Comparison of ENCODE assay signal across 14 mouse cellular contexts in the genomic region with DNA sequence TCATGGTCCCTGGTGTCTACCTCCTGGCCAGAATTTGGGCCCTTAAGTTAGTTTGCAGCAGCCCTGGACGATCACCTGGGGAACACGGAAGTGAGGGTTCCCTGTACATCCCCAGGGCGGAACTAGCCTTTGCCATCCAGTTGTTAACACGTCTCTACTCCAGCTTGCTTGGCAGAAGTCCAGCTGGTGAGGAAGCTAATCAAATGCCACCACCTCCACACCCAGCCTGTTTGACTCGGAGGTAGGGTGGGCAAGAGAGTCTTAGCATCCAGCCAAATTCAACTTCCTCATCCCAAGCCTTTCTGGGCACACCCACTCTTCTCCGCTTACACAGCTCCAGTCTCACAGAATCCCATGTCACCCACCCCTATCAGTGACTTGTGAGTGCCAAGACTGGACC. TPM values are rescaled to one million over a fixed set of nuclear protein-coding genes. Genes with fewer than 3 reads are reported as not detected.
DNase-seq lines count a peak whose midpoint lies in the region; ATAC-seq and TF ChIP-seq lines count a peak whose summit lies in the region.
"Had no signal": no experiment of that assay in that cellular context is flagged by ENCODE, and none has a peak within 500 bp of the region (broad histone marks: within the 10 kb centered on the region; RNA-seq: fewer than 3 reads in every experiment).

No protein-coding gene starts in this region.

- no peaks in the 10 kb centered on the region for H3K27me3 ChIP-seq in liver, postnatal 0 days (ENCODE audit: insufficient read depth, low read length)
- peaks cover 11% of the 10 kb centered on the region; the same call in 1 of the 2 replicates for H3K27me3 ChIP-seq in liver, embryonic 12.5 days (replicated peaks)
- no peaks in the 10 kb centered on the region for H3K27me3 ChIP-seq in lung, postnatal 0 days (replicated peaks; ENCODE audit: insufficient read depth, low read length)
- H3K27me3 ChIP-seq in small intestine, adult 2 months (ENCODE audit: control insufficient read depth, insufficient read depth, low read length), result no peaks in the 10 kb centered on the region
- H3K27me3 ChIP-seq: embryonic facial prominence, embryonic 13.5 days had no signal

- no peak for ATAC-seq in liver, postnatal 0 days
- ATAC-seq in liver, embryonic 12.5 days, result no peak
- ATAC-seq in lung, postnatal 0 days, result no peak
- ATAC-seq: forebrain, postnatal 0 days had no signal

- peaks cover 2% of the 10 kb centered on the region; the same call in 1 of the 2 replicates for H3K36me3 ChIP-seq in liver, postnatal 0 days (replicated peaks; ENCODE audit: insufficient read depth, low read length)
- peaks cover 3% of the 10 kb centered on the region; the same call in 1 of the 2 replicates for H3K36me3 ChIP-seq in liver, embryonic 12.5 days
- no peaks in the 10 kb centered on the region for H3K36me3 ChIP-seq in lung, postnatal 0 days (ENCODE audit: insufficient read depth, low read length)
- H3K36me3 ChIP-seq in small intestine, adult 2 months (ENCODE audit: control insufficient read depth, insufficient read depth, low read length), result peaks cover 29% of the 10 kb centered on the region
- H3K36me3 ChIP-seq: embryonic facial prominence, embryonic 13.5 days had no signal

- WGBS in liver, postnatal 0 days (ENCODE audit: insufficient replicate concordance), result 39% methylated on average over 6 of the region's 6 CpGs
- WGBS in liver, embryonic 12.5 days (ENCODE audit: insufficient replicate concordance), result 63% methylated on average over 6 of the region's 6 CpGs
- WGBS in lung, postnatal 0 days, result 55% methylated on average over 6 of the region's 6 CpGs
- WGBS in small intestine, adult 2 months, result 28% methylated on average over 6 of the region's 6 CpGs

- TF ChIP-seq EP300 in liver, postnatal 0 days (IDR thresholded peaks at IDR 0.05; ENCODE audit: low read depth), result no peak
- TF ChIP-seq EP300 in lung, postnatal 0 days (IDR thresholded peaks at IDR 0.05), result no peak

- H3K27ac ChIP-seq in liver, postnatal 0 days (ENCODE audit: low read depth), result peak overlapping the region; percentile 67
- H3K27ac ChIP-seq in liver, embryonic 12.5 days, result no peak overlapping the region
- H3K27ac ChIP-seq in lung, postnatal 0 days (ENCODE audit: low read length), result no peak overlapping the region
- H3K27ac ChIP-seq in small intestine, adult 2 months (ENCODE audit: insufficient read depth, low read depth, low read length), result peak overlapping the region; percentile 62; the same call in 1 of the 2 replicates
- H3K27ac ChIP-seq: embryonic facial prominence, embryonic 13.5 days; macrophage had no signal

- TF ChIP-seq CTCF in liver, postnatal 0 days (IDR thresholded peaks at IDR 0.05; ENCODE audit: low read depth), result no peak
- no peak for TF ChIP-seq CTCF in lung, postnatal 0 days (IDR thresholded peaks at IDR 0.05)
- TF ChIP-seq CTCF in small intestine, adult 2 months (IDR thresholded peaks at IDR 0.05; ENCODE audit: extremely low read depth, insufficient read length, insufficient replicate concordance, low read depth, low read length), result no peak

- H3K4me3 ChIP-seq in liver, postnatal 0 days (ENCODE audit: low read depth, low read length), result no peak overlapping the region
- no peak overlapping the region for H3K4me3 ChIP-seq in liver, embryonic 12.5 days
- no peak overlapping the region for H3K4me3 ChIP-seq in lung, postnatal 0 days (ENCODE audit: low read depth, low read length)
- H3K4me3 ChIP-seq in small intestine, adult 2 months (ENCODE audit: low read depth, low read length), result no peak overlapping the region
- H3K4me3 ChIP-seq: embryonic facial prominence, embryonic 13.5 days; myocyte had no signal

- no peaks in the 10 kb centered on the region for H3K9me3 ChIP-seq in liver, postnatal 0 days (ENCODE audit: low read length)
- no peaks in the 10 kb centered on the region for H3K9me3 ChIP-seq in liver, embryonic 12.5 days (replicated peaks)
- no peaks in the 10 kb centered on the region for H3K9me3 ChIP-seq in lung, postnatal 0 days (ENCODE audit: low read length)
- H3K9me3 ChIP-seq: embryonic facial prominence, embryonic 13.5 days had no signal

- TF ChIP-seq POLR2A in small intestine, adult 2 months (IDR thresholded peaks at IDR 0.05; ENCODE audit: low read depth, low read length), result no peak

- peak; percentile 9 for DNase-seq in cerebellum, adult 11-12 months
- DNase-seq in cerebellum, adult 11 months, result no peak
- DNase-seq in liver, postnatal 0 days, result no peak
- DNase-seq in lung, postnatal 0 days (ENCODE audit: low spot score), result peak; percentile 22
- DNase-seq in ovary, postnatal 14 days (ENCODE audit: low spot score), result no peak
- DNase-seq in thymus, postnatal 36 days, result no peak
- DNase-seq: cerebellum, adult 8-10 months; forebrain, postnatal 0 days; left cerebral cortex, postnatal 4 days had no signal

- no peak overlapping the region for H3K9ac ChIP-seq in liver, postnatal 0 days (replicated peaks)
- no peak overlapping the region for H3K9ac ChIP-seq in liver, embryonic 12.5 days
- no peak overlapping the region for H3K9ac ChIP-seq in lung, postnatal 0 days (replicated peaks; ENCODE audit: low read depth)
- H3K9ac ChIP-seq: embryonic facial prominence, embryonic 13.5 days; forebrain, postnatal 0 days had no signal

- no peak overlapping the region for H3K4me2 ChIP-seq in liver, postnatal 0 days (ENCODE audit: low read depth, low read length)
- H3K4me2 ChIP-seq in liver, embryonic 12.5 days, result no peak overlapping the region
- no peak overlapping the region for H3K4me2 ChIP-seq in lung, postnatal 0 days (replicated peaks; ENCODE audit: low read depth, low read length)
- H3K4me2 ChIP-seq: embryonic facial prominence, embryonic 13.5 days had no signal

- H3K4me1 ChIP-seq in liver, postnatal 0 days (ENCODE audit: insufficient read depth), result peaks cover 38% of the 10 kb centered on the region
- H3K4me1 ChIP-seq in liver, embryonic 12.5 days, result peaks cover 25% of the 10 kb centered on the region
- H3K4me1 ChIP-seq in lung, postnatal 0 days (ENCODE audit: insufficient read depth, low read depth, low read length), result no peaks in the 10 kb centered on the region; the same call in 1 of the 2 replicates
- peaks cover 73% of the 10 kb centered on the region for H3K4me1 ChIP-seq in small intestine, adult 2 months (ENCODE audit: control insufficient read depth, insufficient read depth, insufficient read length, low read length)

RNA-seq across cellular contexts. Expression of a gene that starts 9.6 kb away (rescaled TPM):
- 226 and 249 TPM in 2 replicates for polyA plus RNA-seq in liver, postnatal 0 days (2015; fragmentation: Nextera tagmentation; extraction: Ambion mirVana)
- 57.5 and 59.3 TPM in 2 replicates for polyA plus RNA-seq in liver, embryonic 12.5 days (2016; fragmentation: Nextera tagmentation; extraction: Ambion mirVana)
- 14.6 and 15.3 TPM in 2 replicates for polyA plus RNA-seq in lung, postnatal 0 days (2015; fragmentation: Nextera tagmentation; extraction: Ambion mirVana)
- 159 and 234 TPM in 2 replicates for polyA plus RNA-seq in small intestine, adult 2 months (2012; rRNA removed)

RNA-seq across cellular contexts. Expression of a gene that starts 32.0 kb away (rescaled TPM):
- 9.4 and 11.9 TPM in 2 replicates for polyA plus RNA-seq in liver, postnatal 0 days (2015; fragmentation: Nextera tagmentation; extraction: Ambion mirVana)
- polyA plus RNA-seq in liver, embryonic 12.5 days (2016; fragmentation: Nextera tagmentation; extraction: Ambion mirVana), result 13.5 and 15.1 TPM in 2 replicates
- 23.4 and 28.6 TPM in 2 replicates for polyA plus RNA-seq in lung, postnatal 0 days (2015; fragmentation: Nextera tagmentation; extraction: Ambion mirVana)
- polyA plus RNA-seq in small intestine, adult 2 months (2012; rRNA removed), result 14.8 and 28.2 TPM in 2 replicates

Comparison
In these comparisons a context has a peak if more than half of its experiments do, and no peak if none do; other contexts are left out.
1. DNase-seq: peak in cerebellum, adult 11-12 months (single experiment) and lung, postnatal 0 days (single experiment); none in cerebellum, adult 11 months (single experiment), liver, postnatal 0 days (single experiment), ovary, postnatal 14 days (single experiment) and thymus, postnatal 36 days (0 of 2).
2. H3K27ac ChIP-seq: peak in liver, postnatal 0 days (single experiment) and small intestine, adult 2 months (single experiment); none in liver, embryonic 12.5 days (single experiment) and lung, postnatal 0 days (single experiment).